Mouse (Mus musculus): ENCODE results near the gene Plch1. TPM values are rescaled to one million over a fixed set of nuclear protein-coding genes. Genes with fewer than 3 reads are reported as not detected.

Gene Plch1
- polyA plus RNA-seq (2012): not detected in 2 replicates

GRCm38 (mm10) chr3:63899309-63899695 lies at the start of gene Plch1:
TSS of gene Plch1 (minus strand) at chr3:63899472.

GRCm38 (mm10) chr3:63928878-63929859 lies 29.9 kb upstream of the Plch1 start, which contains the start of gene E130311K13Rik:
TSS of gene E130311K13Rik (minus strand) at chr3:63929472.

Other genes starting within 250 kb of the Plch1 start
- 1.4 and 2.6 TPM in 2 replicates for gene E130311K13Rik, start 30.0 kb upstream of the Plch1 start, polyA plus RNA-seq (2012)
- 10.2 and 16.3 TPM in 2 replicates for gene Slc33a1, start 65.3 kb upstream of the Plch1 start, polyA plus RNA-seq (2012)
- 3.1 and 3.4 TPM in 2 replicates for gene Gmps, start 76.6 kb upstream of the Plch1 start, polyA plus RNA-seq (2012)
- gene Vmn2r1, start 182.1 kb upstream of the Plch1 start, polyA plus RNA-seq (2012): not detected in 2 replicates
- not detected in 2 replicates for gene Vmn2r2, start 242.5 kb upstream of the Plch1 start, polyA plus RNA-seq (2012)